Mouse (Mus musculus): Measurements from ENCODE around the gene Gclm.
A peak's percentile ranks its signal among the peaks of the same experiment; 100 is the strongest.

DNA sequence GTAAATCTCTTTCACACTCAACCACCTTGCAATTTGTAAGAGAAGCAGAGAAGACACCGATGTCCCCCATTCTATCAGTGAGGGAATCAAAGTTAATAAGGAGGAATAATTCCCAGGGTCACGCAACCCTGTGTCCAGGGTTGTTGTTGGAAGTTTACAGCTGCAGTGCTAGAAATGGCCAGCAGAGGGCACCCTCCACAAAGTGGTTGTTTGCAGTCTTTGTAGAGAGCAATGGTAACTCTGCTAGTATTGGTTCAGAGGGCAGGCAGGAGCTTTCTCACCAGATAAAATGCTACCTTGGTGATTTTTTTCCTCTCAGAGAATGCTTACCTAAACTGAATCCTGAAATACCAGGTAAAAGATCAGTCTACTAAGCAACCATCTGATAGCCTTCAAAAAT, 66.7 kb downstream of the Gclm start:
- TF ChIP-seq CTCF (IDR thresholded peaks at IDR 0.05; ENCODE audit: low read depth, low read length) (peak; percentile 83), TAL1 (conservative IDR thresholded peaks at IDR 0.05; ENCODE audit: low read depth, low read length) (no peak), GATA1 (IDR thresholded peaks at IDR 0.05; ENCODE audit: borderline replicate concordance, low read length) (no peak), GATA2 (IDR thresholded peaks at IDR 0.05; ENCODE audit: borderline replicate concordance, low read depth, low read length) (no peak)

Data from G1E (cell line).